Mouse (Mus musculus) forebrain, postnatal 0 days (tissue): ENCODE measurements around the gene Zfp318. TPM values are rescaled to one million over a fixed set of nuclear protein-coding genes. Genes with fewer than 3 reads are reported as not detected.
A peak's percentile ranks its signal among the peaks of the same experiment; 100 is the strongest.

ENCODE experiments used
- ATAC-seq: fragments of 200-750 bp; cut with Nextera tagmentation; 2 replicates; pipeline ENCODE4 v1.8.0; 2017; ENCODE audit warnings: mild to moderate bottlenecking, moderate library complexity
- DNase-seq: peaks from one replicate; pipeline ENCODE4 v3.0.0-alpha.2; 2015
- H3K27ac ChIP-seq: fragments of 300-500 bp; sonication (generic); 2 replicates; pipeline ENCODE4 v1.5.1; 2014; ENCODE audit warnings: low read depth, mild to moderate bottlenecking, antibody characterized with exemption, low read length, moderate library complexity, mixed read lengths
- H3K27me3 ChIP-seq: fragments of 300-500 bp; sonication (generic); 2 replicates; pipeline ENCODE4 v1.6.1; 2014; ENCODE audit warnings: mild to moderate bottlenecking, low read length, mixed read lengths; ENCODE audit not compliant: insufficient read depth
- H3K36me3 ChIP-seq: fragments of 300-500 bp; sonication (generic); 2 replicates; pipeline ENCODE4 v1.6.1; 2014; ENCODE audit warnings: mild to moderate bottlenecking, moderate library complexity; ENCODE audit not compliant: insufficient read depth
- H3K4me1 ChIP-seq: fragments of 300-500 bp; sonication (generic); 2 replicates; pipeline ENCODE4 v1.6.1; 2014; ENCODE audit warnings: antibody characterized with exemption; ENCODE audit not compliant: insufficient read depth
- H3K4me2 ChIP-seq: fragments of 300-500 bp; sonication (generic); 2 replicates; pipeline ENCODE4 v1.6.1; 2014; ENCODE audit warnings: low read depth, mild to moderate bottlenecking, moderate library complexity
- H3K4me3 ChIP-seq: fragments of 300-500 bp; sonication (generic); 2 replicates; pipeline ENCODE4 v1.5.1; 2014; ENCODE audit warnings: low read depth, low read length, mixed read lengths
- H3K9ac ChIP-seq: fragments of 300-500 bp; sonication (generic); 2 replicates; pipeline ENCODE4 v1.6.1; 2014; ENCODE audit warnings: mild to moderate bottlenecking
- H3K9me3 ChIP-seq: fragments of 300-500 bp; sonication (generic); 2 replicates; pipeline ENCODE4 v1.6.1; 2016; ENCODE audit warnings: low read length
- CTCF ChIP-seq: sonication (generic); IDR thresholded peaks from 2 replicates; pipeline ENCODE4 v1.5.1; 2016; ENCODE audit warnings: antibody characterized with exemption, control low read depth, low read depth
- WGBS: fragments of 180-500 bp; shearing (Covaris S2); extraction: QIAGEN DNeasy Blood & Tissue Kit; methylation state at CpG from one replicate; pipeline ENCODE4 v1.1.7; 2014; 5-methylcytosine and 5-hydroxymethylcytosine counted together
- polyA plus RNA-seq: library from polyadenylated mRNA; unstranded; fragments of >200 nt; fragmentation: Nextera tagmentation; extraction: Ambion mirVana; gene quantifications from 2 replicates; pipeline ENCODE4 v1.2.1, GENCODE M21; 2015
- total RNA-seq: library from RNA; depleted of rRNA; stranded (reverse); fragments of >200 nt; gene quantifications from 2 replicates; pipeline ENCODE4 v1.2.3, GENCODE M21; 2014

The Zfp318 gene
- total and polyA plus RNA-seq, 2 experiments from 2014 or later: 17.6 to 28.3 TPM

- H3K9me3 ChIP-seq: no peaks in the 10 kb centered on the region
- H3K4me1 ChIP-seq: peaks cover 14% of the 10 kb centered on the region; the same call in 1 of the 2 replicates
- no peak for TF ChIP-seq CTCF
- peak overlapping the region; percentile 88 for H3K9ac ChIP-seq
- H3K27me3 ChIP-seq: no peaks in the 10 kb centered on the region
- peak overlapping the region; percentile 85 for H3K4me3 ChIP-seq
- peak overlapping the region; percentile 89 for H3K27ac ChIP-seq
- ATAC-seq: peak; percentile 32; the same call in 1 of the 2 replicates
- 4% methylated on average over 69 of the region's 70 CpGs for WGBS
- H3K36me3 ChIP-seq: peaks cover 10% of the 10 kb centered on the region; the same call in 1 of the 2 replicates
- peak overlapping the region; percentile 79 for H3K4me2 ChIP-seq
- peak; percentile 42 for DNase-seq
Measured at GRCm38 (mm10) chr17:46384061-46384801, 700 bp downstream of the Zfp318 start.

GRCm38 (mm10) chr17:46388200-46388599 is 4.7 kb downstream of the Zfp318 start:
- Histone ChIP-seq H3K36me3 (peaks cover 15% of the 10 kb centered on the region; the same call in 1 of the 2 replicates), H3K4me2 (no peak overlapping the region), H3K4me1 (peaks cover 14% of the 10 kb centered on the region; the same call in 1 of the 2 replicates), H3K27ac (no peak overlapping the region), H3K4me3 (no peak overlapping the region), H3K9ac (no peak overlapping the region), H3K9me3 (no peaks in the 10 kb centered on the region), H3K27me3 (no peaks in the 10 kb centered on the region)
- DNase-seq: no peak
- WGBS: 83% methylated on average over 3 of the region's 3 CpGs
- TF ChIP-seq CTCF: no peak
- ATAC-seq: no peak

GRCm38 (mm10) chr17:46393012-46393411 is 9.5 kb downstream of the Zfp318 start:
- TF ChIP-seq CTCF: peak; percentile 74
- 47% methylated on average over 2 of the region's 2 CpGs for WGBS
- Histone ChIP-seq H3K4me1 (no peaks in the 10 kb centered on the region), H3K4me2 (no peak overlapping the region), H3K9ac (no peak overlapping the region), H3K9me3 (no peaks in the 10 kb centered on the region), H3K27me3 (no peaks in the 10 kb centered on the region), H3K27ac (no peak overlapping the region), H3K36me3 (peaks cover 26% of the 10 kb centered on the region), H3K4me3 (no peak overlapping the region)
- DNase-seq (peak; percentile 65), ATAC-seq (no peak)

GRCm38 (mm10) chr17:46394631-46395030 is 11.1 kb downstream of the Zfp318 start:
- H3K4me1 ChIP-seq: no peaks in the 10 kb centered on the region
- 81% methylated on average over 1 of the region's 1 CpGs for WGBS
- ATAC-seq: no peak
- H3K27ac ChIP-seq: no peak overlapping the region
- H3K4me2 ChIP-seq: no peak overlapping the region
- no peak overlapping the region for H3K4me3 ChIP-seq
- DNase-seq: no peak
- H3K36me3 ChIP-seq: peaks cover 33% of the 10 kb centered on the region
- H3K9me3 ChIP-seq: no peaks in the 10 kb centered on the region
- H3K9ac ChIP-seq: no peak overlapping the region
- no peaks in the 10 kb centered on the region for H3K27me3 ChIP-seq
- no peak for TF ChIP-seq CTCF

GRCm38 (mm10) chr17:46408478-46408877 is 24.9 kb downstream of the Zfp318 start:
- WGBS: 20% methylated on average over 3 of the region's 3 CpGs
- ATAC-seq: peak; percentile 42; the same call in 1 of the 2 replicates
- peak; percentile 58 for TF ChIP-seq CTCF
- Histone ChIP-seq H3K9me3 (no peaks in the 10 kb centered on the region), H3K27me3 (no peaks in the 10 kb centered on the region), H3K4me1 (no peaks in the 10 kb centered on the region), H3K4me2 (no peak overlapping the region), H3K36me3 (peaks cover 58% of the 10 kb centered on the region), H3K27ac (no peak overlapping the region), H3K4me3 (no peak overlapping the region), H3K9ac (no peak overlapping the region)
- no peak for DNase-seq

- Histone ChIP-seq H3K4me2 (no peak overlapping the region), H3K9me3 (no peaks in the 10 kb centered on the region), H3K9ac (no peak overlapping the region), H3K27ac (no peak overlapping the region), H3K27me3 (no peaks in the 10 kb centered on the region), H3K4me1 (no peaks in the 10 kb centered on the region), H3K36me3 (peaks cover 13% of the 10 kb centered on the region; the same call in 1 of the 2 replicates), H3K4me3 (no peak overlapping the region)
- WGBS: 46% methylated on average over 5 of the region's 5 CpGs
- no peak for TF ChIP-seq CTCF
- ATAC-seq (no peak), DNase-seq (no peak)
Measured at GRCm38 (mm10) chr17:46418628-46419027, 35.1 kb downstream of the Zfp318 start.

GRCm38 (mm10) chr17:46419717-46420116 is 36.2 kb downstream of the Zfp318 start:
- H3K4me3 ChIP-seq: no peak overlapping the region
- TF ChIP-seq CTCF: no peak
- ATAC-seq: no peak
- no peak overlapping the region for H3K27ac ChIP-seq
- no peak for DNase-seq
- peaks cover 7% of the 10 kb centered on the region; the same call in 1 of the 2 replicates for H3K36me3 ChIP-seq
- H3K27me3 ChIP-seq: no peaks in the 10 kb centered on the region
- H3K9ac ChIP-seq: no peak overlapping the region
- H3K4me1 ChIP-seq: no peaks in the 10 kb centered on the region
- no peak overlapping the region for H3K4me2 ChIP-seq
- no peaks in the 10 kb centered on the region for H3K9me3 ChIP-seq
